Mouse (Mus musculus): ENCODE results near the gene Asb16.

- TF ChIP-seq CTCF (IDR thresholded peaks at IDR 0.05; ENCODE audit: control insufficient read depth, insufficient read depth, insufficient read length) (no peak), CEBPB (IDR thresholded peaks at IDR 0.05; ENCODE audit: low read depth) (no peak), MYOG (IDR thresholded peaks at IDR 0.05; ENCODE audit: control insufficient read depth, extremely low read depth, insufficient read length) (no peak), USF1 (IDR thresholded peaks at IDR 0.05; ENCODE audit: low read depth) (no peak), MYOD1 (IDR thresholded peaks at IDR 0.05; ENCODE audit: control insufficient read depth, insufficient read length, low read depth) (no peak), MAX (IDR thresholded peaks at IDR 0.05) (no peak)
Observed at GRCm38 (mm10) chr11:102297577-102298556, 29.3 kb downstream of the Asb16 start.
